Comparison of ENCODE assay signal across 8 mouse cellular contexts in genomic region chr13:3633131-3633530, GRCm38 (mm10). TPM values are rescaled to one million over a fixed set of nuclear protein-coding genes. Genes with fewer than 3 reads are reported as not detected.
DNase-seq lines count a peak whose midpoint lies in the region; ATAC-seq and TF ChIP-seq lines count a peak whose summit lies in the region.

No protein-coding gene starts in this region.

- DNase-seq in hindbrain, embryonic 10.5 days (ENCODE audit: low spot score), result no peak
- DNase-seq in stomach, postnatal 0 days (ENCODE audit: low spot score), result no peak
- DNase-seq in cerebellum, postnatal 10 days, result no peak
- no peak for DNase-seq in cerebellum, postnatal 14 days

- peak overlapping the region; percentile 68; the same call in 1 of the 2 replicates for H3K4me3 ChIP-seq in hindbrain, embryonic 10.5 days
- H3K4me3 ChIP-seq in hindbrain, embryonic 13.5 days, result no peak overlapping the region
- H3K4me3 ChIP-seq in stomach, embryonic 14.5 days (ENCODE audit: low read depth, low read length), result no peak overlapping the region
- no peak overlapping the region for H3K4me3 ChIP-seq in stomach, postnatal 0 days (ENCODE audit: low read depth, low read length)
- H3K4me3 ChIP-seq in liver, embryonic 12.5 days, result no peak overlapping the region
- peak overlapping the region; percentile 79 for H3K4me3 ChIP-seq in neural tube, embryonic 15.5 days (replicated peaks)

- WGBS in hindbrain, embryonic 10.5 days, result 41% methylated on average over 6 of the region's 6 CpGs
- WGBS in hindbrain, embryonic 13.5 days, result 44% methylated on average over 6 of the region's 6 CpGs
- 44% methylated on average over 6 of the region's 6 CpGs for WGBS in stomach, embryonic 14.5 days
- WGBS in stomach, postnatal 0 days, result 42% methylated on average over 6 of the region's 6 CpGs
- WGBS in liver, embryonic 12.5 days (ENCODE audit: insufficient replicate concordance), result 26% methylated on average over 6 of the region's 6 CpGs
- WGBS in neural tube, embryonic 15.5 days, result 45% methylated on average over 6 of the region's 6 CpGs

- no peak overlapping the region for H3K27ac ChIP-seq in hindbrain, embryonic 10.5 days
- no peak overlapping the region for H3K27ac ChIP-seq in hindbrain, embryonic 13.5 days
- no peak overlapping the region for H3K27ac ChIP-seq in stomach, embryonic 14.5 days (ENCODE audit: low read length)
- H3K27ac ChIP-seq in stomach, postnatal 0 days (replicated peaks), result no peak overlapping the region
- H3K27ac ChIP-seq in liver, embryonic 12.5 days, result no peak overlapping the region
- H3K27ac ChIP-seq in neural tube, embryonic 15.5 days (replicated peaks), result no peak overlapping the region

- H3K27me3 ChIP-seq in hindbrain, embryonic 10.5 days (ENCODE audit: insufficient read depth, poor library complexity, severe bottlenecking), result peaks cover 7% of the 10 kb centered on the region; the same call in 1 of the 2 replicates
- H3K27me3 ChIP-seq in hindbrain, embryonic 13.5 days, result peaks cover 6% of the 10 kb centered on the region; the same call in 1 of the 2 replicates
- no peaks in the 10 kb centered on the region for H3K27me3 ChIP-seq in stomach, embryonic 14.5 days (ENCODE audit: control insufficient read depth, insufficient read depth, low read length)
- no peaks in the 10 kb centered on the region for H3K27me3 ChIP-seq in stomach, postnatal 0 days (ENCODE audit: control insufficient read depth, insufficient read depth, low read length)
- H3K27me3 ChIP-seq in liver, embryonic 12.5 days (replicated peaks), result peaks cover 16% of the 10 kb centered on the region
- H3K27me3 ChIP-seq in neural tube, embryonic 15.5 days (replicated peaks), result peaks cover 4% of the 10 kb centered on the region; the same call in 1 of the 2 replicates

- TF ChIP-seq CTCF in stomach, postnatal 0 days (IDR thresholded peaks at IDR 0.05; ENCODE audit: low read depth), result no peak

- no peaks in the 10 kb centered on the region for H3K36me3 ChIP-seq in hindbrain, embryonic 10.5 days
- H3K36me3 ChIP-seq in hindbrain, embryonic 13.5 days, result no peaks in the 10 kb centered on the region
- no peaks in the 10 kb centered on the region for H3K36me3 ChIP-seq in stomach, embryonic 14.5 days (ENCODE audit: control insufficient read depth, insufficient read depth, low read length)
- no peaks in the 10 kb centered on the region for H3K36me3 ChIP-seq in stomach, postnatal 0 days (ENCODE audit: control insufficient read depth, insufficient read depth, low read length)
- H3K36me3 ChIP-seq in liver, embryonic 12.5 days, result no peaks in the 10 kb centered on the region
- H3K36me3 ChIP-seq in neural tube, embryonic 15.5 days, result no peaks in the 10 kb centered on the region

- no peak for ATAC-seq in hindbrain, embryonic 13.5 days (ENCODE audit: low FRiP score)
- ATAC-seq in stomach, embryonic 14.5 days (ENCODE audit: insufficient number of reproducible peaks, insufficient read depth, low FRiP score, low read depth), result no peak
- no peak for ATAC-seq in stomach, postnatal 0 days (ENCODE audit: low FRiP score, low TSS enrichment)
- ATAC-seq in liver, embryonic 12.5 days, result no peak
- ATAC-seq in neural tube, embryonic 15.5 days (ENCODE audit: low FRiP score), result no peak

- 0 out of 2 replicates have a peak, but pooled peaks cover 3% of the 10 kb centered on the region for H3K9me3 ChIP-seq in hindbrain, embryonic 10.5 days
- H3K9me3 ChIP-seq in hindbrain, embryonic 13.5 days, result 0 out of 2 replicates have a peak, but pooled peaks cover 4% of the 10 kb centered on the region
- H3K9me3 ChIP-seq in stomach, embryonic 14.5 days (ENCODE audit: control insufficient read depth, low read depth, low read length), result peaks cover 2% of the 10 kb centered on the region; the same call in 1 of the 2 replicates
- H3K9me3 ChIP-seq in stomach, postnatal 0 days (ENCODE audit: control insufficient read depth, low read length), result no peaks in the 10 kb centered on the region
- no peaks in the 10 kb centered on the region for H3K9me3 ChIP-seq in liver, embryonic 12.5 days (replicated peaks)
- no peaks in the 10 kb centered on the region for H3K9me3 ChIP-seq in neural tube, embryonic 15.5 days (replicated peaks)

- H3K4me2 ChIP-seq in hindbrain, embryonic 13.5 days, result no peak overlapping the region; the same call in 1 of the 2 replicates
- H3K4me2 ChIP-seq in stomach, embryonic 14.5 days (replicated peaks; ENCODE audit: low read depth, low read length), result peak overlapping the region; percentile 74; the same call in 1 of the 2 replicates
- no peak overlapping the region for H3K4me2 ChIP-seq in stomach, postnatal 0 days (replicated peaks; ENCODE audit: low read depth)
- H3K4me2 ChIP-seq in liver, embryonic 12.5 days, result peak overlapping the region; percentile 82; the same call in 1 of the 2 replicates
- peak overlapping the region; percentile 75 for H3K4me2 ChIP-seq in neural tube, embryonic 15.5 days

- H3K9ac ChIP-seq in hindbrain, embryonic 13.5 days, result no peak overlapping the region
- no peak overlapping the region for H3K9ac ChIP-seq in stomach, embryonic 14.5 days (replicated peaks; ENCODE audit: low read depth, low read length)
- no peak overlapping the region for H3K9ac ChIP-seq in stomach, postnatal 0 days (ENCODE audit: low read length)
- H3K9ac ChIP-seq in liver, embryonic 12.5 days, result no peak overlapping the region
- no peak overlapping the region for H3K9ac ChIP-seq in neural tube, embryonic 15.5 days (replicated peaks)

- peaks cover 5% of the 10 kb centered on the region for H3K4me1 ChIP-seq in hindbrain, embryonic 10.5 days (replicated peaks)
- peaks cover 6% of the 10 kb centered on the region; the same call in 1 of the 2 replicates for H3K4me1 ChIP-seq in hindbrain, embryonic 13.5 days (replicated peaks)
- 0 out of 2 replicates have a peak, but pooled peaks cover 2% of the 10 kb centered on the region for H3K4me1 ChIP-seq in stomach, embryonic 14.5 days (ENCODE audit: control insufficient read depth, insufficient read depth, low read length)
- H3K4me1 ChIP-seq in stomach, postnatal 0 days (replicated peaks; ENCODE audit: control insufficient read depth, insufficient read depth), result no peaks in the 10 kb centered on the region
- peaks cover 18% of the 10 kb centered on the region; the same call in 1 of the 2 replicates for H3K4me1 ChIP-seq in liver, embryonic 12.5 days
- H3K4me1 ChIP-seq in neural tube, embryonic 15.5 days, result peaks cover 10% of the 10 kb centered on the region; the same call in 1 of the 2 replicates

- TF ChIP-seq EP300 in stomach, postnatal 0 days (optimal IDR thresholded peaks at IDR 0.05), result no peak

RNA-seq across cellular contexts. Expression of gene Asb13, which starts 0.7 kb away (rescaled TPM):
- 14.3 and 16.2 TPM in 2 replicates for polyA plus RNA-seq in hindbrain, embryonic 10.5 days (2016; fragmentation: Nextera tagmentation; extraction: Ambion mirVana)
- polyA plus RNA-seq in hindbrain, embryonic 13.5 days (2015; fragmentation: Nextera tagmentation; extraction: Ambion mirVana), result 12.3 and 15.2 TPM in 2 replicates
- 13.3 and 18.1 TPM in 2 replicates for polyA plus RNA-seq in stomach, embryonic 14.5 days (2014; fragmentation: Nextera tagmentation; extraction: Ambion mirVana)
- polyA plus RNA-seq in stomach, postnatal 0 days (2015; fragmentation: Nextera tagmentation; extraction: Ambion mirVana), result 12.9 and 15.7 TPM in 2 replicates
- polyA plus RNA-seq in liver, embryonic 12.5 days (2016; fragmentation: Nextera tagmentation; extraction: Ambion mirVana), result 3.3 and 3.6 TPM in 2 replicates
- polyA plus RNA-seq in neural tube, embryonic 15.5 days (2015; fragmentation: Nextera tagmentation; extraction: Ambion mirVana), result 13.4 and 15.3 TPM in 2 replicates

RNA-seq across cellular contexts. Expression of gene Fam208b, which starts 22.2 kb away (rescaled TPM):
- 14.2 and 17.7 TPM in 2 replicates for polyA plus RNA-seq in hindbrain, embryonic 10.5 days (2016; fragmentation: Nextera tagmentation; extraction: Ambion mirVana)
- polyA plus RNA-seq in hindbrain, embryonic 13.5 days (2015; fragmentation: Nextera tagmentation; extraction: Ambion mirVana), result 19.3 and 20.2 TPM in 2 replicates
- polyA plus RNA-seq in stomach, embryonic 14.5 days (2014; fragmentation: Nextera tagmentation; extraction: Ambion mirVana), result 23.3 and 24.1 TPM in 2 replicates
- polyA plus RNA-seq in stomach, postnatal 0 days (2015; fragmentation: Nextera tagmentation; extraction: Ambion mirVana), result 4.1 and 5.1 TPM in 2 replicates
- polyA plus RNA-seq in liver, embryonic 12.5 days (2016; fragmentation: Nextera tagmentation; extraction: Ambion mirVana), result 7.4 and 7.8 TPM in 2 replicates
- polyA plus RNA-seq in neural tube, embryonic 15.5 days (2015; fragmentation: Nextera tagmentation; extraction: Ambion mirVana), result 13.5 and 14.7 TPM in 2 replicates

Comparison
In these comparisons a context has a peak if more than half of its experiments do, and no peak if none do; other contexts are left out.
1. H3K4me3 ChIP-seq: peak in hindbrain, embryonic 10.5 days (single experiment) and neural tube, embryonic 15.5 days (single experiment); none in hindbrain, embryonic 13.5 days (single experiment), stomach, embryonic 14.5 days (single experiment), stomach, postnatal 0 days (single experiment) and liver, embryonic 12.5 days (single experiment).
2. H3K4me2 ChIP-seq: peak in stomach, embryonic 14.5 days (single experiment), liver, embryonic 12.5 days (single experiment) and neural tube, embryonic 15.5 days (single experiment); none in hindbrain, embryonic 13.5 days (single experiment) and stomach, postnatal 0 days (single experiment).